Mouse (Mus musculus): Measurements from ENCODE around the gene Dtx2.
"Not testable (repeated sequence)": the region's sequence is repeated elsewhere in the genome, so short reads cannot be mapped to it uniquely, and the experiment has no call there.

Dtx2 gene

DNA sequence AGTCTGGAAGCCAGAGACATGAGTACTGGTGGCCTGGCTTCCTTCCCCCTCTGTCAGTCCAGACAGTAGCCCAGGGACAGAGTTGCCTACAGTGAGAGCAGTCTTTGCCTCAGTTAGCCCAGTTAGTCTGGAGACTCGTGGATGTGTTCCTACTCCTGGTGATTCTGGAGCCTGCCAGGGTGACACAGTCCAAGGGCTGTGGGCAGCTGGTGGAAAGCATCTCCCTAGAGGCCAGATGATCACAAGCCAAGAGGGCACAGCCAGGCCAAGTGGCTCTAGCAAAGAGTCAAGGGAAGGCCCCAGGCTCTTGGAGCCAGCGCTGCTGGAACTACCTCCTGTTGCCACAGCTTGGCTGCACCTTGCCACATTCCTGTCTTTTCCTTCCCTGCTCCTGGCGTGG, 31.1 kb downstream of the Dtx2 start:
- no peak for DNase-seq (ENCODE audit: low read depth, low spot score)

- DNase-seq (ENCODE audit: low read depth, low spot score), result no peak
These were observed 32.3 kb downstream of the Dtx2 start for GRCm38 (mm10) chr5:136026859-136027258.

GRCm38 (mm10) chr5:136027612-136028311, 33.2 kb downstream of the Dtx2 start:
- no peak for DNase-seq (ENCODE audit: low read depth, low spot score)

- peak; percentile 22 for DNase-seq (ENCODE audit: low read depth, low spot score)
These were observed 40.3 kb downstream of the Dtx2 start for GRCm38 (mm10) chr5:136034868-136035267.

DNA sequence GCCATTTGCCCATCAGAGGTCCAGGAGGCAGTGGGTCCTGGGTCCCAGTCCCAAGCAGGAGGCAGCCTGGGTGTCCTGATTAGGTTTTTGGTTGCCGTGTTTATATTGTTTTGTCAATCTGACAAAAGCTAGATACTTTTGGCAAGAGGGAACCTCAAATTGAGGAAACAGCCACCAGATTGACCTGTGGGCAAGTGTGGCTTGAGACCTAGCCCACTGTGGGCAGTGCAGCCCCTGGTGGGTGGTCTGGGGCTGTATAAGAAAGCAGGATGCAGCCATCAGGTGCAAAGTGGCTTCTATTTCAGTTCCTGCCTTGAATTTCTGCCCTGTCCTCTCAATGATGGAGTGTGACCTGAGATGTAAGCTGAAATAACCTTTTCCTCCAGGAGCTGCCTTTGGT, 40.7 kb downstream of the Dtx2 start:
- peak; percentile 48 for DNase-seq (ENCODE audit: low read depth, low spot score)

DNA sequence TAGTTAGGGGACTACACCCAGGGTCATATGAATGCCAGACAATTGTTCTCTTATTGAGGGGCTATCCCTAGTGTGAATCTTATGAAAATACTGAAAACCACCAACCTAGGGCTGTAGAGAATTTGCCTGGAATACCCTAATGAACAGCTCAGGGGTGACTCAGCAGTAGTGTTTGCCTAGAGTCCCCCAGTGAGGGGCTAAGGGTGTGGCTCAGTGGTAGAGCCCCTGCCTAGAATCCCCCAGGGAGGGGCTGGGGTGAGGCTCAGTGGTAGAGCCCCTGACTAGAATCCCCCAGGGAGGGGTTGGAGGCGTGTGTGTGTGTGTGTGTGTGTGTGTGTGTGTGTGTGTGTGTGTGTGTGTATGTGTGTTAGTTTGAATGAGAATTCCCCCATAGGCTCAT, 42.1 kb downstream of the Dtx2 start:
- no peak for DNase-seq (ENCODE audit: low read depth, low spot score)

DNA sequence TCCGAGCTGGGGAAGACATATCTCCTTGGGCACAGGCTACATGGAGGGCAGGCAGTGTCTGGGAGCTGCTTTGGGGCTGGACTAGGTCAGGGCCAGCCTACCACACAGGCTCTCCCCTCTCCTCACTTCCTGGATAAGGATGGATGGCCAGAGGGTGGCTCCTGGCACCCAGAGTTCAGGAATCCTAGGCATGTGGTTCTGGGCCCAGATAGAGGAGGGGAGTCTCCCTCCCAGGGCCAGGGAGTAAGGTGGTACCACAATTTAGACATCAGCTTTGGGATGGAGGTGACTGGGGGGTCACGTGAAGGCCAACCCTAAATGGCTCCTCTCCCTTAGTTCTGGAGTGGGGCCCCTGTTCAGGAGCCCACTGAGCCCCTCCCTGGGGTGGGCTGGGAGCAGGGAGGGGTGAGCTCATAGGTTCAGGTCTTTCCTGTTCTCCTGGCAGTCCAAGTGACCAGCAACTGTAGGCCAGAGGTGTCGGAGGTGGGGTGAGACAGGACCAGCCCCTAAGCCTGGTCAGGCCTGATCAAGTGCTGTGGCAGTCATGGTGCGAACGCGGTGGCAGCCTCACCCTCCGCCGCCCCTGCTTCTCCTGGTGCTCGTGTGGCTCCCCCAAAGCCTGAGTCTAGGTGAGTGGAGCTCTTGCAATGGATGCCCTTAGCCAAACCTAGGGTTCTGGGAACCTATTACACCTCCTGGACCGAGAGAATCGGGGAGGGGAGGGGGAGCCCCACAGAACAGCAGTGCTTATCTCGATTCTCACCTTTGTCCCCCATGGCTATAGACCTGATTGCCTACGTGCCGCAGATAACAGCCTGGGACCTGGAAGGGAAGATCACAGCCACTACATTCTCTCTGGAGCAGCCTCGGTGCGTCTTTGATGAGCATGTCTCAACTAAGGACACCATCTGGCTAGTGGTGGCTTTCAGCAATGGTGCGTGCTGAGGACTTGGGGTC, 43.9 kb downstream of the Dtx2 start, which contains the start of gene Upk3b:
Gene Upk3b, plus strand, starts transcription at position 239 of the 957 bp plus-strand sequence.
- no peak for DNase-seq (ENCODE audit: low read depth, low spot score)

DNA sequence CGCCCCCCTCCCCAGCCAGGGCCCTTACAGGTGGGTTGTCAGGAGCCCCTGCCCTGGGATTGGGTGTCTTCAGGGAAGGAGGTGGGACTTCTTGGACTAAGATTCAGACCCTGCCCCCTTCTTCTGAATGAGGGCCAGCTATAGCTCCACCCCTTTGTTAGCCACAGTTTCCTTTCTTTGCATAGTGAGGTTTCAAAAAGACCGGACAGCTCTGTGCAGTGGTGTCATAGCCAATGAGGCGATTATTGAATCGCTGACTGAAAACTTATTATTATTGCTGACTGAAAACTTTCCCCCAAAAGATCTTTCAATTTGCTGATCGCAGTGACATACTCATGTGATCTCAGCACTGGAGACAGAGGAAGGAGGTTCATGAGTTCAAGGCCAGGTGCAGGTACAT, 45.6 kb downstream of the Dtx2 start:
- DNase-seq (ENCODE audit: low read depth, low spot score), result peak; percentile 55

DNA sequence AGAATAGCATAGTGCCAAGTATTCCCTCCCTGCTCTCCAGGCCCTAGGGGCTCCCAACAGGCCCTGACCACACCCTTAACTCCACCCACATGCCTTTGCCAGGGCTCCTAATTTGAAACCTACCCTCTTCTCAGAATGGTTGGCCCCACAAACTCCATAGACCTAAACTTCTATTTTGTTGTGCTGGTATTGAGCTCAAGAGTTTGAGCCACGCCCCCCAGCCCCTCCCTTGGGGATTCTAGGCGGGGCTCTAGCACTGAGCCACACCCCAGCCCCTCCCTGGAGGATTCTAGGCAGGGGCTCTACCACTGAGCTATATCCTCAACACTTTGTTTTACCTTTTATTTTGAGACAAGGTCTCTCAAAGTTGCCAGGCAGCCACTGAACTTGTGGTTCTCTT, 46.7 kb downstream of the Dtx2 start:
- DNase-seq (ENCODE audit: low read depth, low spot score), result peak; percentile 40

- DNase-seq (ENCODE audit: low read depth, low spot score), result no peak
These were observed 47.1 kb downstream of the Dtx2 start for GRCm38 (mm10) chr5:136041666-136042065.

DNA sequence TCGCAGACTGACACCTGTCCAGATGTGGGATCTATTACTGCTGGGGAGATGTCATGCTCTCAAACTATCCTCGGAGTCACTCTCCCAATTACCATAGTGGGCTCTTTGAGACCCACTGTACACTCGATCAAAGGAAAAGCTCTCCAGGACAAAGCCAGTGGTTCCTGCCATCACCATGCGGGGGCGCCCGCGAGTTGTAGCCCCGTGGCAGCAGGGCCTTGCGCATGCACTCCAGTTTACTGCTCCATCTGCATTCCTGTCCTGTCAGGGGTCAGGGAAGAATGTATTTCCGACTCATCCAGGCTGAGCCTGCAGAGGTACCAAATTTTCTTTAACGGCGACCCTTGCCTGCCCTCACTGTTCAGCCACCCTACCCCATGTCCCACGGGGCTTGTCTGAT, 50.3 kb downstream of the Dtx2 start:
- DNase-seq (ENCODE audit: low read depth, low spot score), result no peak

DNA sequence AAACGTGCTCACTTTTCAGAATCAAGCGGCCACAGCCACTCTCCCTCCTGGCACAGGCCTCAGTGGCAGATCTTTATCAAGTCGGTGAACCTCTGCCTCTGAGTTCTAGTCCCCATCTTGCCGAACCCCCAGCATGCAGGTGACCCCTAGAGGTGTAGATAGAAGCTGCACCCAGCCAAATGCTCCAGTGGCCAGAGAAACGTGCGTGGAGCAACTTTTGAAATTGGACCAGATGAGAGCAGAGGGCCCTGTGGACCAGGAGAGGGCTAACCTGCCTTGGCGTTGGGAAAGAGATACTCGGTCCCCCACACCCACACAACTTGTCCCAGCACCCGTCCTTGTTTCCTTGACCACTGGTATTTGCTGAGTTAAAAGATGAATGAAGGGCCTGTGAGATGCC, 50.8 kb downstream of the Dtx2 start:
- peak; percentile 64 for DNase-seq (ENCODE audit: low read depth, low spot score)

DNA sequence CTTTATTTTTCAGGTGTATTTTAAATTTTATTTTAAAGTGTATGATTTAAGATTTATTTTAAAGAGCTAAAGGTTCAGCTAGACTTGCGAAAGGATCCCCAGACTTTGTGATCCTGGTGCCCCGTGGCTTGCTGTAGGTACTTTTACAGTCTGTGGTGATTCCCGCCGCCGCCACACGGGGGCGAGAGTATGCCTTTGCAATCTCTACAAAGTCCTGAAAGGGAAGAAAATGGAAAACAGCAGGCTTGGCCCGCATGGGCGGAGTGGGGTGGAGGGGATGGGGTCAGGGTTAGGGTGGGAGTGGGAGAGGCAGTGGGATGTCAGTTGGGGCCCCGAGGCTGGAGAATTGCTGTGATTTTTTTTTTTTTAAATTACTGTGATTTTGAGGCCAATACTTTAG, 51.4 kb downstream of the Dtx2 start:
- peak; percentile 74 for DNase-seq (ENCODE audit: low read depth, low spot score)

DNA sequence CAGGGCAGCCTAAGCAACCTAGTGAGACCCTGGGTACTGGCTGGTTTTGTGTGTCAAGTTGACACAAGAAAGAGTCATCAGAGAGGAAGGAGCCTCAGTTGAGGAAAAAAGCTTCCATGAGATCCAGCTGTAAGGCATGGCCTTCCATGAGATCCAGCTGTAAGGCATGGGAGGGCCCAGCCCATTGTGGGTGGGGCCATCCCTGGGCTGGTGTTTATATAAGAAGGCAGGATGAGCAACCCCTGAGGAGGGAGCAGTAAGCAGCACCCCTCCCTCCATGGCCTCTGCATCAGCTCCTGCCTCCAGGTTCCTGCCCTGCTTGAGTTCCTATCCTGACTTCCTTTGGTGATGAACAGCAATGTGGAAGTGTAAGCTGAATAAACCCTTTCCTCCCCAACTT, 53.9 kb downstream of the Dtx2 start:
- not testable (repeated sequence) for DNase-seq (ENCODE audit: low read depth, low spot score)

- DNase-seq (ENCODE audit: low read depth, low spot score), result no peak
These were observed 55.3 kb downstream of the Dtx2 start for GRCm38 (mm10) chr5:136049926-136050325.

DNA sequence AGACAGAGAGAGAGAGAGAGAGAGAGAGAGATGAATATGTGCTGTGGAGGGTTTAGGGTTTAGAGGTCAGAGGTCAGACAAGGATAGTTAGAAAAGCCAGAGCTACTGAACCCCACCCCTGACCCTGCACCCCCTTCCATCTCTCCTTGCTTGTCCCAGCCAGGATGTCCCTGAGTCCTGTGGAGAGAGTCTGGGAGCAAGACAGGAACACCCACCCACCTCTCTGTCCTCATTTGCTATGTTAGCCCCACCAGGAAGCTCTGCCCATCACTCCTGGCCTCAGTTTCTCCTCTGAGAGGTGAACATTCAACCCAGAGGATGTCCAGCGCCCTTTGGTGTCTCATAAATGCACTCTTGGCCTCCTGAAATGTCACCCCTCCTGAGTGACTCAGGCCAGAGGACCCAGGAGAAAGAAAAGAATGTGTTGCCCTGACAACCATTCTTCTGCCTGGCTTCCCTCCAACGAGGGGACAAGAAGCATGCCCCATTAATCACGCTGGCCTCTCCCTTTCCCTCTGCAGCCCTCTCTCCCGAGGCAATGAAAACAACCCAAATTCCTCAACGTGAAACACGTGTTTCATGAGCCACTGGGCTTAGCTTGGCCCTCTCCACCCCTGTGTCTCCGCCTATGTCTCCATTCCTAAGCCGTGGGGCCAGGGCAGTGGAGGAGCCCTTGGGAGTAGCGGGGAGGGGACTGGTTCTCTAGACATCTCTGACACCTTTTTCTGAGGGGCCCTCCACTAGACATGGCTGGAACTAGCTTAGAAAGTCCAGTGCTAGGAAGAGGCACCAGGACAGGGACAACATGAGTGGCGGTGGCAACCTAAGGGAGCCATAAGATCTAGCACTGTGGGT, 56.9 kb downstream of the Dtx2 start:
- DNase-seq (ENCODE audit: low read depth, low spot score), result no peak

- no peak for DNase-seq (ENCODE audit: low read depth, low spot score)
These were observed 58.5 kb downstream of the Dtx2 start for GRCm38 (mm10) chr5:136052861-136053655.

DNA sequence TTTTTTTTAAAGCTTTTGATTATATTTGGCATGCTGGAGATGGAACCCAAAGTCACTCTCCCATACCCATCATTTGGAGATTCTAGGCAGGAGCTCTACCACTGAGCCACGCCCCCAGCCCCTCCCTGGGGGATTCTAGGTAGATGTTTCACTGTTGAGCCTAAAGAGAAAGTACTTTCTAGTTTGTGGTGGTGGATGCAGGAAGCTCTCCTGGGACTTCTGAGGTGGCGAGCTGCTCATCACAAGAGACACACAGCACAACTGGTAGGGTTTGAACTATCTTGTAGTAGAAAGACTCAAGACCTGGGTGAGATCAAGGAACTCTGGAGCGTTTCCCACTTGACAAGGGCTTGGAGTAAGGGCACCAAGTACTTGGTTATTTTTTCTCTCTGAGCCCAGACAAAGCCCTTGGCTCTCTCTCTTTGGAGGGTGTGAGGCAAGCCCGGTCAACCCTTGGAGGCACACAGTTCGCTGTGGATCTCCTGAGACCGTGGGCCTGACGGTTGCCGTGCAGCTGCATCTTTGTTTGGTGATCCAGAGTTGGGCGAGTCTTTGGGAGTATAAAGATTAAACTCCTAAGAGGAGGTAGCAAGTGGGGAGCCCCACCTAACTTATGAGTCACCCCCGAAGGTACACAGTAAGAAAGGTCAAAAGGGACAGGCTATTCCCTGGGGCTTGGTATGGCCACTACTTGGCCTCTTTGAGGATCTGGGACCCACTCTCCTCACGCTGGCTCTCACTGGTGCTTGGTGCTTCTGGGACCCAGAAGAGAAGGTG, 59.9 kb downstream of the Dtx2 start, which contains the start of gene Upk3bl:
Gene Upk3bl, plus strand, starts transcription at position 192 of the 777 bp plus-strand sequence.
- no peak for DNase-seq (ENCODE audit: low read depth, low spot score)

GRCm38 (mm10) chr5:136056062-136056461, 61.5 kb downstream of the Dtx2 start:
- DNase-seq (ENCODE audit: low read depth, low spot score), result no peak

DNA sequence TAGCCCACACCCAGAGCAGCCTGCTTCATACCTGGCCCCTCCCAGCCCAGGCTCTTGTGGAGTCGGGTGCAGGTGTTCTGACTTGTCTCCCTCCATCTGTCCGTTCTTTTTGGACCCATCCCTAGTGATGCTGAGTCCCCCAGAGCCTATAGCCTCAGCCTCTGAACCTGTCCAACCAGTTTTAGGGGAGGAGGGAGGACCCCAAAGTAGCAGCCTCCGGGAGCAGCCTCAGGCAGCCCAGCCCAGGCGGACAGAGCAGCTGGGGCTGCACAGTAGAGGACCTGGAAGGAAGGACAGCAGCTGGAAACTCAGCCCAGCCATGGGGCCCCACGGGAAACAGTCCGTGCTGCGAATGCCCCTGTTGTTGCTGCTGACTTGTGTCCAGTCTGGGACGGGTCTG, 62.5 kb downstream of the Dtx2 start:
- no peak for DNase-seq (ENCODE audit: low read depth, low spot score)

Data from A20 (cell line).